In genomic region chr8:71476099-71476940, GRCm38 (mm10) we compare ENCODE assay signal across 7 mouse cellular contexts. TPM values are rescaled to one million over a fixed set of nuclear protein-coding genes. Genes with fewer than 3 reads are reported as not detected.
DNase-seq lines count a peak whose midpoint lies in the region; ATAC-seq lines count a peak whose summit lies in the region.

No protein-coding gene starts in this region.

- peak overlapping the region; percentile 79 for H3K4me2 ChIP-seq in intestine, embryonic 14.5 days (ENCODE audit: low read length)

- H3K27me3 ChIP-seq in intestine, embryonic 14.5 days (replicated peaks; ENCODE audit: control insufficient read depth, insufficient read depth, low read length): no peaks in the 10 kb centered on the region

- no peaks in the 10 kb centered on the region for H3K9me3 ChIP-seq in intestine, embryonic 14.5 days (ENCODE audit: control insufficient read depth, low read length)

- H3K27ac ChIP-seq in intestine, embryonic 14.5 days (ENCODE audit: low read depth): peak overlapping the region; percentile 78

- 1% methylated on average over 106 of the region's 121 CpGs for WGBS in intestine, embryonic 14.5 days

- intact Hi-C loops in gastrocnemius, postnatal 36 days (cut with DNase I): loop anchor here (10.0 kb wide), 1 partner anchor 682 kb away; no protein-coding TSS in a partner anchor
- intact Hi-C loops in left cerebral cortex, postnatal 36 days (cut with DNase I): no loop called here

- H3K4me3 ChIP-seq in intestine, embryonic 14.5 days (ENCODE audit: low read depth, low read length): peak overlapping the region; percentile 51

- H3K9ac ChIP-seq in intestine, embryonic 14.5 days (ENCODE audit: low read length): peak overlapping the region; percentile 63

- H3K4me1 ChIP-seq in intestine, embryonic 14.5 days (replicated peaks; ENCODE audit: control insufficient read depth, insufficient read depth, low read length): peaks cover 10% of the 10 kb centered on the region

- peaks cover 62% of the 10 kb centered on the region for H3K36me3 ChIP-seq in intestine, embryonic 14.5 days (ENCODE audit: control insufficient read depth, insufficient read depth, low read length)

- peak; percentile 73 for ATAC-seq in intestine, embryonic 14.5 days (replicated peaks; ENCODE audit: low FRiP score, low TSS enrichment, low read depth)

- peak; percentile 84 for DNase-seq in adrenal gland, adult 18-20 months (ENCODE audit: low spot score in 2 of 2)
- DNase-seq in embryo, embryonic 10.5 days (ENCODE audit: low spot score): peak; percentile 84
- peak; percentile 77 to 80 for DNase-seq in gastrocnemius, postnatal 36 days
- peak; percentile 91 for DNase-seq in intestine, embryonic 14.5 days (ENCODE audit: low spot score)
- DNase-seq in left cerebral cortex, postnatal 36 days (ENCODE audit: low spot score in 2 of 2): peak; percentile 82 to 90
- DNase-seq in mesoderm, embryonic 11.5 days (ENCODE audit: low read depth, low spot score): peak; percentile 76
- peak; percentile 87 for DNase-seq in right cerebral cortex, postnatal 4 days

RNA-seq across cellular contexts. Expression of gene Dda1, which starts 7.3 kb away (rescaled TPM):
- 10 to 100 TPM; 63.8 to 67.8 TPM for total RNA-seq in adrenal gland, adult 18-20 months (2021)
- 10 to 100 TPM; 20.4 to 27.6 TPM for total RNA-seq in gastrocnemius, postnatal 36 days (2021)
- 102 TPM in 2 replicates for polyA plus RNA-seq in intestine, embryonic 14.5 days (2014; fragmentation: Nextera tagmentation; extraction: Ambion mirVana)
- total RNA-seq in left cerebral cortex, postnatal 36 days (2021): 10 to 100 TPM; 70.7 to 78.7 TPM

RNA-seq across cellular contexts. Expression of gene Ano8, which starts 9.4 kb away (rescaled TPM):
- 10 to 100 TPM; 13.6 to 13.9 TPM for total RNA-seq in adrenal gland, adult 18-20 months (2021)
- 10 to 100 TPM; 13.8 to 16.0 TPM for total RNA-seq in gastrocnemius, postnatal 36 days (2021)
- polyA plus RNA-seq in intestine, embryonic 14.5 days (2014; fragmentation: Nextera tagmentation; extraction: Ambion mirVana): 1.2 and 1.7 TPM in 2 replicates
- 10 to 100 TPM; 59.3 to 62.2 TPM for total RNA-seq in left cerebral cortex, postnatal 36 days (2021)

RNA-seq across cellular contexts. Expression of gene Mrpl34, which starts 11.6 kb away (rescaled TPM):
- 100 to 1,000 TPM; 103 to 130 TPM for total RNA-seq in adrenal gland, adult 18-20 months (2021)
- 10 to 100 TPM; 66.7 to 67.1 TPM for total RNA-seq in gastrocnemius, postnatal 36 days (2021)
- polyA plus RNA-seq in intestine, embryonic 14.5 days (2014; fragmentation: Nextera tagmentation; extraction: Ambion mirVana): 183 and 191 TPM in 2 replicates
- total RNA-seq in left cerebral cortex, postnatal 36 days (2021): 10 to 100 TPM; 47.3 to 68.9 TPM

RNA-seq across cellular contexts. Expression of gene Gtpbp3, which starts 11.6 kb away (rescaled TPM):
- 10 to 100 TPM; 19.0 to 22.8 TPM for total RNA-seq in adrenal gland, adult 18-20 months (2021)
- 10 to 100 TPM in 1 of 2 experiments, 1 to 10 TPM in 1; 8.0 to 10.5 TPM for total RNA-seq in gastrocnemius, postnatal 36 days (2021)
- 6.1 and 6.2 TPM in 2 replicates for polyA plus RNA-seq in intestine, embryonic 14.5 days (2014; fragmentation: Nextera tagmentation; extraction: Ambion mirVana)
- 10 to 100 TPM; 34.2 to 36.0 TPM for total RNA-seq in left cerebral cortex, postnatal 36 days (2021)

RNA-seq across cellular contexts. Expression of gene Abhd8, which starts 12.9 kb away (rescaled TPM):
- 10 to 100 TPM; 43.5 to 72.2 TPM for total RNA-seq in adrenal gland, adult 18-20 months (2021)
- total RNA-seq in gastrocnemius, postnatal 36 days (2021): 10 to 100 TPM; 19.3 to 26.9 TPM
- polyA plus RNA-seq in intestine, embryonic 14.5 days (2014; fragmentation: Nextera tagmentation; extraction: Ambion mirVana): 29.4 and 30.8 TPM in 2 replicates
- 100 to 1,000 TPM; 303 to 342 TPM for total RNA-seq in left cerebral cortex, postnatal 36 days (2021)

Comparison
In these comparisons a context has a peak if more than half of its experiments do, and no peak if none do; other contexts are left out.
1. Peak in every context shown above with its lines: DNase-seq, ATAC-seq, H3K4me3 ChIP-seq and H3K27ac ChIP-seq.